22 mouse cellular contexts compared by ENCODE assay signal in genomic region chr14:37113922-37114321, GRCm38 (mm10). TPM values are rescaled to one million over a fixed set of nuclear protein-coding genes. Genes with fewer than 3 reads are reported as not detected.
DNase-seq lines count a peak whose midpoint lies in the region; ATAC-seq lines count a peak whose summit lies in the region.
"Had no signal": no experiment of that assay in that cellular context is flagged by ENCODE, and none has a peak within 500 bp of the region (broad histone marks: within the 10 kb centered on the region; RNA-seq: fewer than 3 reads in every experiment).

Gene 2610528A11Rik, minus strand, starts transcription at chr14:37114022.

- H3K9ac ChIP-seq in limb, embryonic 15.5 days: no peak within 1 kb of the TSS
- no peak within 1 kb of the TSS for H3K9ac ChIP-seq in intestine, embryonic 15.5 days
- H3K9ac ChIP-seq in stomach, embryonic 15.5 days: no peak within 1 kb of the TSS
- no peak within 1 kb of the TSS for H3K9ac ChIP-seq in hindbrain, embryonic 14.5 days
- H3K9ac ChIP-seq: forebrain, embryonic 12.5 days; heart, embryonic 13.5 days; hindbrain, embryonic 12.5 days had no signal

- H3K4me3 ChIP-seq in limb, embryonic 15.5 days: no peak within 1 kb of the TSS
- H3K4me3 ChIP-seq in limb, embryonic 10.5 days: no peak within 1 kb of the TSS
- H3K4me3 ChIP-seq in brown adipose tissue, adult 24 weeks (ENCODE audit: insufficient read depth, low read depth, low read length): no peak within 1 kb of the TSS
- no peak within 1 kb of the TSS for H3K4me3 ChIP-seq in intestine, embryonic 15.5 days (replicated peaks)
- H3K4me3 ChIP-seq in stomach, embryonic 15.5 days (replicated peaks): no peak within 1 kb of the TSS
- no peak within 1 kb of the TSS for H3K4me3 ChIP-seq in hindbrain, embryonic 14.5 days (replicated peaks; ENCODE audit: low read length)
- H3K4me3 ChIP-seq: forebrain, embryonic 12.5 days; gastrocnemius, adult 2 months; heart, embryonic 13.5 days; hindbrain, embryonic 12.5 days had no signal

- H3K27me3 ChIP-seq in limb, embryonic 15.5 days: no peaks in the 10 kb centered on the region
- no peaks in the 10 kb centered on the region for H3K27me3 ChIP-seq in limb, embryonic 10.5 days (ENCODE audit: low read depth, poor library complexity, severe bottlenecking)
- H3K27me3 ChIP-seq in intestine, embryonic 15.5 days (replicated peaks): no peaks in the 10 kb centered on the region
- H3K27me3 ChIP-seq in stomach, embryonic 15.5 days (replicated peaks): no peaks in the 10 kb centered on the region
- H3K27me3 ChIP-seq in hindbrain, embryonic 14.5 days (ENCODE audit: control insufficient read depth, insufficient read depth, low read length): no peaks in the 10 kb centered on the region
- H3K27me3 ChIP-seq: CH12.LX; forebrain, embryonic 12.5 days; hindbrain, embryonic 12.5 days had no signal

- no peak within 1 kb of the TSS for H3K27ac ChIP-seq in limb, embryonic 15.5 days
- no peak within 1 kb of the TSS for H3K27ac ChIP-seq in limb, embryonic 10.5 days
- peak within 1 kb of the TSS; percentile 78 for H3K27ac ChIP-seq in brown adipose tissue, adult 24 weeks (replicated peaks; ENCODE audit: low read depth, low read length)
- H3K27ac ChIP-seq in intestine, embryonic 15.5 days: no peak within 1 kb of the TSS
- no peak within 1 kb of the TSS for H3K27ac ChIP-seq in stomach, embryonic 15.5 days
- H3K27ac ChIP-seq in hindbrain, embryonic 14.5 days: no peak within 1 kb of the TSS
- H3K27ac ChIP-seq: forebrain, embryonic 12.5 days; gastrocnemius, adult 2 months; heart, embryonic 13.5 days; hindbrain, embryonic 12.5 days; hindbrain, postnatal 0 days had no signal

- peaks cover 3% of the 10 kb centered on the region for H3K4me1 ChIP-seq in limb, embryonic 15.5 days
- peaks cover 15% of the 10 kb centered on the region for H3K4me1 ChIP-seq in limb, embryonic 10.5 days
- H3K4me1 ChIP-seq in brown adipose tissue, adult 24 weeks (ENCODE audit: control insufficient read depth, insufficient read depth, insufficient read length, low read length): no peaks in the 10 kb centered on the region
- H3K4me1 ChIP-seq in intestine, embryonic 15.5 days (replicated peaks): no peaks in the 10 kb centered on the region
- H3K4me1 ChIP-seq in stomach, embryonic 15.5 days: no peaks in the 10 kb centered on the region
- H3K4me1 ChIP-seq in hindbrain, embryonic 14.5 days (replicated peaks; ENCODE audit: control insufficient read depth, insufficient read depth, low read length): no peaks in the 10 kb centered on the region
- H3K4me1 ChIP-seq: forebrain, embryonic 12.5 days; hindbrain, embryonic 12.5 days had no signal

- H3K36me3 ChIP-seq in limb, embryonic 15.5 days: no peaks in the 10 kb centered on the region
- H3K36me3 ChIP-seq in limb, embryonic 10.5 days: no peaks in the 10 kb centered on the region
- no peaks in the 10 kb centered on the region for H3K36me3 ChIP-seq in intestine, embryonic 15.5 days
- H3K36me3 ChIP-seq in stomach, embryonic 15.5 days: no peaks in the 10 kb centered on the region
- peaks cover 4% of the 10 kb centered on the region for H3K36me3 ChIP-seq in hindbrain, embryonic 14.5 days (replicated peaks; ENCODE audit: control insufficient read depth, insufficient read depth)
- H3K36me3 ChIP-seq: forebrain, embryonic 12.5 days had no signal

- ATAC-seq in limb, embryonic 15.5 days (ENCODE audit: insufficient number of reproducible peaks, low FRiP score, low TSS enrichment, low read depth): no peak
- ATAC-seq in intestine, embryonic 15.5 days: no peak
- ATAC-seq in stomach, embryonic 15.5 days (ENCODE audit: insufficient read depth, low FRiP score, low read depth): no peak
- no peak for ATAC-seq in hindbrain, embryonic 14.5 days (ENCODE audit: low FRiP score)
- ATAC-seq: forebrain, embryonic 16.5 days; hindbrain, postnatal 0 days had no signal

- WGBS in limb, embryonic 15.5 days: 46% methylated on average over 3 of the region's 3 CpGs
- WGBS in limb, embryonic 10.5 days: 71% methylated on average over 3 of the region's 3 CpGs
- 71% methylated on average over 3 of the region's 3 CpGs for WGBS in intestine, embryonic 15.5 days
- 56% methylated on average over 3 of the region's 3 CpGs for WGBS in stomach, embryonic 15.5 days
- WGBS in hindbrain, embryonic 14.5 days: 73% methylated on average over 3 of the region's 3 CpGs

- no peak within 1 kb of the TSS for H3K4me2 ChIP-seq in limb, embryonic 15.5 days
- H3K4me2 ChIP-seq in intestine, embryonic 15.5 days (replicated peaks): no peak within 1 kb of the TSS
- no peak within 1 kb of the TSS for H3K4me2 ChIP-seq in stomach, embryonic 15.5 days
- no peak within 1 kb of the TSS for H3K4me2 ChIP-seq in hindbrain, embryonic 14.5 days (replicated peaks)
- H3K4me2 ChIP-seq: forebrain, embryonic 12.5 days; heart, embryonic 13.5 days; hindbrain, embryonic 12.5 days had no signal

- H3K9me3 ChIP-seq in limb, embryonic 15.5 days: no peaks in the 10 kb centered on the region
- H3K9me3 ChIP-seq in limb, embryonic 10.5 days (replicated peaks): no peaks in the 10 kb centered on the region
- H3K9me3 ChIP-seq in intestine, embryonic 15.5 days: no peaks in the 10 kb centered on the region
- no peaks in the 10 kb centered on the region for H3K9me3 ChIP-seq in stomach, embryonic 15.5 days
- no peaks in the 10 kb centered on the region for H3K9me3 ChIP-seq in hindbrain, embryonic 14.5 days (ENCODE audit: control insufficient read depth, low read length)
- H3K9me3 ChIP-seq: forebrain, embryonic 12.5 days; heart, embryonic 13.5 days; hindbrain, embryonic 12.5 days had no signal

- no peak for DNase-seq in limb, embryonic 10.5 days (ENCODE audit: low spot score)
- DNase-seq in frontal cortex, postnatal 25 days (ENCODE audit: low spot score in 2 of 2): no peak
- DNase-seq in hindbrain, embryonic 14.5 days (ENCODE audit: low spot score): no peak
- DNase-seq in right cerebral cortex, postnatal 10 days (ENCODE audit: low spot score in 2 of 2): no peak
- DNase-seq: adrenal gland, postnatal 10 days; cerebellum, adult 11-12 months; cerebellum, adult 9-10 months; cerebellum, postnatal 25 days; gastrocnemius, adult 2 months; gastrocnemius, postnatal 25 days; heart, postnatal 4 days; kidney, adult 11 months had no signal

RNA-seq across cellular contexts. Expression of gene 2610528A11Rik, which starts in this region (rescaled TPM):
- 29.9 and 30.1 TPM in 2 replicates for polyA plus RNA-seq in limb, embryonic 15.5 days (2015; fragmentation: Nextera tagmentation; extraction: Ambion mirVana)
- polyA plus RNA-seq in limb, embryonic 10.5 days (2016; fragmentation: Nextera tagmentation; extraction: Ambion mirVana): 2.7 and 3.5 TPM in 2 replicates
- 2.2 TPM in 1 of 2 replicates, not detected in the other for polyA plus RNA-seq in brown adipose tissue, adult 24 weeks (2012; ENCODE audit: insufficient read depth, insufficient read length, missing spikeins)
- 59.3 and 59.7 TPM in 2 replicates for polyA plus RNA-seq in intestine, embryonic 15.5 days (2015; fragmentation: Nextera tagmentation; extraction: Ambion mirVana)
- 8.6 and 12.5 TPM in 2 replicates for polyA plus RNA-seq in stomach, embryonic 15.5 days (2015; fragmentation: Nextera tagmentation; extraction: Ambion mirVana)
- polyA plus RNA-seq in hindbrain, embryonic 14.5 days (2014; fragmentation: Nextera tagmentation; extraction: Ambion mirVana): 0.39 TPM in 1 of 2 replicates, not detected in the other
- polyA plus RNA-seq: forebrain, embryonic 12.5 days; forebrain, embryonic 16.5 days; hindbrain, embryonic 12.5 days had no signal
